Mouse (Mus musculus): ENCODE measurements around the gene Kcnk4.

Gene Kcnk4

GRCm38 (mm10) chr19:6968491-6969271 is 34.4 kb upstream of the Kcnk4 start:
- DNase-seq (ENCODE audit: low read depth, low spot score) = peak; percentile 76

- DNase-seq (ENCODE audit: low read depth, low spot score) = no peak
Observed at GRCm38 (mm10) chr19:6956461-6956860, 22.1 kb upstream of the Kcnk4 start.

GRCm38 (mm10) chr19:6955424-6955823 is 21.1 kb upstream of the Kcnk4 start:
- DNase-seq (ENCODE audit: low read depth, low spot score) = no peak

- no peak for DNase-seq (ENCODE audit: low read depth, low spot score)
Observed at GRCm38 (mm10) chr19:6954046-6954445, 19.7 kb upstream of the Kcnk4 start.

- DNase-seq (ENCODE audit: low read depth, low spot score) = no peak
Observed at GRCm38 (mm10) chr19:6952712-6953037, 18.4 kb upstream of the Kcnk4 start.

- DNase-seq (ENCODE audit: low read depth, low spot score) = no peak
Observed at GRCm38 (mm10) chr19:6951994-6952711, 17.8 kb upstream of the Kcnk4 start.

GRCm38 (mm10) chr19:6951381-6951968 is 17.2 kb upstream of the Kcnk4 start:
- DNase-seq (ENCODE audit: low read depth, low spot score) = peak; percentile 92

GRCm38 (mm10) chr19:6950613-6951153 is 16.4 kb upstream of the Kcnk4 start:
- peak; percentile 77 for DNase-seq (ENCODE audit: low read depth, low spot score)

GRCm38 (mm10) chr19:6949951-6950350 is 15.6 kb upstream of the Kcnk4 start:
- DNase-seq (ENCODE audit: low read depth, low spot score) = no peak

GRCm38 (mm10) chr19:6949532-6949931 is 15.2 kb upstream of the Kcnk4 start:
- no peak for DNase-seq (ENCODE audit: low read depth, low spot score)

- no peak for DNase-seq (ENCODE audit: low read depth, low spot score)
Observed at GRCm38 (mm10) chr19:6948186-6948585, 13.9 kb upstream of the Kcnk4 start.

- DNase-seq (ENCODE audit: low read depth, low spot score) = peak; percentile 62
Observed at GRCm38 (mm10) chr19:6947742-6948141, 13.4 kb upstream of the Kcnk4 start.

- DNase-seq (ENCODE audit: low read depth, low spot score) = no peak
Observed at GRCm38 (mm10) chr19:6943709-6944108, 9.4 kb upstream of the Kcnk4 start.

GRCm38 (mm10) chr19:6942764-6943163 is 8.4 kb upstream of the Kcnk4 start:
- no peak for DNase-seq (ENCODE audit: low read depth, low spot score)

GRCm38 (mm10) chr19:6942249-6942691 is 8.0 kb upstream of the Kcnk4 start, which contains the start of gene Gpr137:
Gene Gpr137 (minus strand): TSS chr19:6942480.
- DNase-seq (ENCODE audit: low read depth, low spot score) = peak; percentile 92

GRCm38 (mm10) chr19:6941372-6942248 is 7.3 kb upstream of the Kcnk4 start, which contains the start of gene Bad:
Gene Bad (plus strand): TSS chr19:6941861.
- DNase-seq (ENCODE audit: low read depth, low spot score) = peak; percentile 86

GRCm38 (mm10) chr19:6940396-6941351 is 6.4 kb upstream of the Kcnk4 start:
- DNase-seq (ENCODE audit: low read depth, low spot score) = no peak

- no peak for DNase-seq (ENCODE audit: low read depth, low spot score)
Observed at GRCm38 (mm10) chr19:6939106-6940002, 5.0 kb upstream of the Kcnk4 start.

Data from ES-CJ7 (cell line).